Mouse (Mus musculus) heart, embryonic 16.5 days (tissue): ENCODE measurements around the gene Hoxb2. TPM values are rescaled to one million over a fixed set of nuclear protein-coding genes. Genes with fewer than 3 reads are reported as not detected.
A peak's percentile ranks its signal among the peaks of the same experiment; 100 is the strongest.

Experiments
- ATAC-seq: fragments of 200-750 bp; cut with Nextera tagmentation; replicated peaks from 2 replicates; pipeline ENCODE4 v1.8.0; 2017; ENCODE audit warnings: moderate number of reproducible peaks; ENCODE audit not compliant: insufficient read depth, low FRiP score; ENCODE audit errors: extremely low read depth
- H3K27ac ChIP-seq: fragments of 300-500 bp; sonication (generic); 2 replicates; pipeline ENCODE4 v1.5.1; 2014; ENCODE audit warnings: mild to moderate bottlenecking, low read length, control low read depth, moderate library complexity
- H3K27me3 ChIP-seq: fragments of 300-500 bp; sonication (generic); 2 replicates; pipeline ENCODE4 v1.6.1; 2014; ENCODE audit warnings: low read length, mixed read lengths; ENCODE audit not compliant: control insufficient read depth, insufficient read depth
- H3K36me3 ChIP-seq: fragments of 300-500 bp; sonication (generic); 2 replicates; pipeline ENCODE4 v1.6.1; 2014; ENCODE audit not compliant: control insufficient read depth, insufficient read depth
- H3K4me1 ChIP-seq: fragments of 300-500 bp; sonication (generic); 2 replicates; pipeline ENCODE4 v1.6.1; 2014; ENCODE audit warnings: low read length, mixed read lengths; ENCODE audit not compliant: control insufficient read depth, insufficient read depth
- H3K4me2 ChIP-seq: fragments of 300-500 bp; sonication (generic); 2 replicates; pipeline ENCODE4 v1.6.1; 2014; ENCODE audit warnings: low read depth, mild to moderate bottlenecking, control low read depth, low read length
- H3K4me3 ChIP-seq: fragments of 300-500 bp; sonication (generic); 2 replicates; pipeline ENCODE4 v1.5.1; 2014; ENCODE audit warnings: mild to moderate bottlenecking, control low read depth, low read length
- H3K9ac ChIP-seq: fragments of 300-500 bp; sonication (generic); 2 replicates; pipeline ENCODE4 v1.6.1; 2014; ENCODE audit warnings: low read length, control low read depth
- H3K9me3 ChIP-seq: fragments of 300-500 bp; sonication (generic); replicated peaks from 2 replicates; pipeline ENCODE4 v1.6.1; 2016; ENCODE audit warnings: low read length; ENCODE audit not compliant: control insufficient read depth
- WGBS: fragments of 180-500 bp; shearing (Covaris S2); extraction: QIAGEN DNeasy Blood & Tissue Kit; methylation state at CpG from one replicate; pipeline ENCODE4 v1.1.7; 2014; 5-methylcytosine and 5-hydroxymethylcytosine counted together
- microRNA counts: library from miRNA; unstranded; fragments of <30 nt; microRNA quantifications from one replicate; lab custom pipeline; 2016
- microRNA-seq: library from miRNA; unstranded; fragments of <30 nt; microRNA quantifications from one replicate; pipeline ENCODE4, GENCODE M21; 2017
- polyA plus RNA-seq: library from polyadenylated mRNA; unstranded; fragments of >200 nt; fragmentation: Nextera tagmentation; extraction: Ambion mirVana; gene quantifications from 2 replicates; pipeline ENCODE4 v1.2.1, GENCODE M21; 2015

Hoxb2 gene
- polyA plus RNA-seq, 1 experiment from 2014 or later, result 2.5 TPM

- Histone ChIP-seq H3K9me3 (no peaks in the 10 kb centered on the region), H3K27me3 (peaks cover 42% of the 10 kb centered on the region), H3K9ac (no peak overlapping the region), H3K4me3 (no peak overlapping the region), H3K36me3 (no peaks in the 10 kb centered on the region), H3K4me1 (peaks cover 6% of the 10 kb centered on the region; the same call in 1 of the 2 replicates), H3K4me2 (no peak overlapping the region), H3K27ac (no peak overlapping the region)
- WGBS, result 9% methylated on average over 15 of the region's 15 CpGs
- ATAC-seq, result no peak
Measured at GRCm38 (mm10) chr11:96396772-96397626, 46.7 kb downstream of the Hoxb2 start.

- ATAC-seq, result no peak
- H3K27me3 ChIP-seq, result peaks cover 50% of the 10 kb centered on the region
Measured at GRCm38 (mm10) chr11:96397806-96398335, 47.5 kb downstream of the Hoxb2 start.

GRCm38 (mm10) chr11:96399923-96400322 lies 49.6 kb downstream of the Hoxb2 start:
- Histone ChIP-seq H3K4me3 (no peak overlapping the region), H3K4me2 (no peak overlapping the region), H3K27ac (no peak overlapping the region), H3K4me1 (peaks cover 6% of the 10 kb centered on the region; the same call in 1 of the 2 replicates), H3K27me3 (peaks cover 66% of the 10 kb centered on the region), H3K9ac (no peak overlapping the region), H3K36me3 (no peaks in the 10 kb centered on the region), H3K9me3 (no peaks in the 10 kb centered on the region)
- peak; percentile 73 for ATAC-seq
- WGBS, result 1% methylated on average over 8 of the region's 8 CpGs

More at GRCm38 (mm10) chr11:96397806-96398335, 47.5 kb downstream of the Hoxb2 start:
- Histone ChIP-seq H3K4me1 (peaks cover 6% of the 10 kb centered on the region; the same call in 1 of the 2 replicates), H3K4me3 (no peak overlapping the region), H3K36me3 (no peaks in the 10 kb centered on the region), H3K9ac (no peak overlapping the region), H3K27ac (no peak overlapping the region), H3K9me3 (no peaks in the 10 kb centered on the region), H3K4me2 (no peak overlapping the region)
- 39% methylated on average over 7 of the region's 7 CpGs for WGBS

MicroRNAs encoded within 50 kb of the gene (microRNA counts, 519-probe panel; counts per million panel counts)
- microRNA mmu-miR-10a (lab: Ali Mortazavi, UCI), result 2,586 counts per million, percentile 64 among the panel's probes with 10 or more counts

Small RNA genes lying within 50 kb of the gene (microRNA-seq; reads per million reads assigned to microRNA genes)
- 4,802 reads per million, percentile 92 among the genes with 10 or more reads in this experiment for gene Mir10a

Other genes starting within 250 kb of the Hoxb2 start
- 0.11 TPM in 1 of 2 replicates, not detected in the other for gene Calcoco2, start 238.6 kb upstream of the Hoxb2 start, polyA plus RNA-seq
- gene Ttll6, start 216.7 kb upstream of the Hoxb2 start, polyA plus RNA-seq, result 0.13 and 0.24 TPM in 2 replicates
- gene Hoxb13, start 156.2 kb upstream of the Hoxb2 start, polyA plus RNA-seq, result 0.08 TPM in 1 of 2 replicates, not detected in the other
- gene Hoxb9, start 79.1 kb upstream of the Hoxb2 start, polyA plus RNA-seq, result 0.10 TPM in 1 of 2 replicates, not detected in the other
- not detected in 2 replicates for gene Hoxb8, start 68.6 kb upstream of the Hoxb2 start, polyA plus RNA-seq
- 0.31 and 0.43 TPM in 2 replicates for gene Hoxb7, start 63.9 kb upstream of the Hoxb2 start, polyA plus RNA-seq
- 0.51 TPM in 1 of 2 replicates, not detected in the other for gene Hoxb6, start 58.0 kb upstream of the Hoxb2 start, polyA plus RNA-seq
- gene Hoxb5, start 47.2 kb upstream of the Hoxb2 start, polyA plus RNA-seq, result 0.76 and 2.8 TPM in 2 replicates
- gene Hoxb4, start 32.3 kb upstream of the Hoxb2 start, polyA plus RNA-seq, result 0.28 and 0.32 TPM in 2 replicates
- gene Hoxb3, start 27.2 kb upstream of the Hoxb2 start, polyA plus RNA-seq, result 0.24 and 0.79 TPM in 2 replicates
- gene Hoxb1, start 15.2 kb downstream of the Hoxb2 start, polyA plus RNA-seq, result 0.07 TPM in 1 of 2 replicates, not detected in the other
- gene Skap1, start 114.1 kb downstream of the Hoxb2 start, polyA plus RNA-seq, result 9.3 and 27.8 TPM in 2 replicates